Mouse (Mus musculus): ENCODE measurements around the gene Mfn2. TPM values are rescaled to one million over a fixed set of nuclear protein-coding genes. Genes with fewer than 3 reads are reported as not detected.

Mfn2 gene
- 31.6 and 33.3 TPM in 2 replicates for polyA plus RNA-seq (2014; fragmentation: Nextera tagmentation; extraction: Ambion mirVana)

DNA sequence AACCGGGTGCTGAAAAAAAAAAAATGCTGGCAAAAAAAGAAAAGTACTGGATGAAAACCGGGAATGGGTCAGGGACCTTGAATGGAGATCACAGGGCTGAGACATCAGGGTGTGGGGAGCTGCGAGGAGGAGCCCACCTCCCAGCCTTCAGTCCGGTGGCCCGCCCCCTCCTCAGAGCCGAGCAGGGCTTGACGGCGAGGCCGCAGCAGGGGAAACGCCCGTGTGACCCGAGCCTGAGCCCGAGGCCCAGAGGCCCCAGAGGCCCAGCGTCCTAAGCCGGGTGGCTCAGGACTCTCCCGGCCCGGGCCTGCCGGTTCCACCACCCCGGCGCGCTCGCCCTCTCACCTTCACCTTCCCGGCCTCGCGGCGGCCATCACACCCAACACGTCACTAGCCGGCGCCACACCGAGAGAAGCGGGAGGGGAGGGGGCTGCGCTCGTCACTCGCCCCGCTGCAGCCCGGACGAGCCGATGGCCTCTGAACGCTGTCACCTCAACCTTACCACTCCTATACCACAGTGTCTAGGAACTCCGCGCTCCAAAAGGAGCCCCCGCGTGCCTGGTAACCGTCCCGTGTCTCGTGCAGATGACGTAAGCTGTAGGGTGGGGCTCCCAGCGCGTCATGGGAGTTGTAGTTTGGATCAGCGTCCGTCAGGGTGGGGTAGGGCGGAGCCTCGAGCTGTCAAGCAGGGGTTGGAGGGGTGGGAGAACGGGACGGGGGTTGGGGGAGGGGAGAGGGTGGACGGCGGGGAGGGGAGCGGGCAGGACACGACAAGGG, at the start of gene Mfn2:
Gene Mfn2 (minus strand): TSS at position 392 of the 777 bp plus-strand sequence.
- ATAC-seq (replicated peaks; ENCODE audit: low FRiP score, low TSS enrichment, low read depth) (peak; percentile 96), DNase-seq (ENCODE audit: low spot score) (peak; percentile 97)
- Histone ChIP-seq H3K4me3 (ENCODE audit: low read depth, low read length) (peak within 1 kb of the TSS; percentile 82), H3K9ac (ENCODE audit: low read length) (peak within 1 kb of the TSS; percentile 83), H3K4me2 (ENCODE audit: low read length) (peak within 1 kb of the TSS; percentile 63), H3K9me3 (ENCODE audit: control insufficient read depth, low read length) (no peaks in the 10 kb centered on the region), H3K27me3 (replicated peaks; ENCODE audit: control insufficient read depth, insufficient read depth, low read length) (no peaks in the 10 kb centered on the region), H3K36me3 (ENCODE audit: control insufficient read depth, insufficient read depth, low read length) (peaks cover 21% of the 10 kb centered on the region), H3K27ac (ENCODE audit: low read depth) (peak within 1 kb of the TSS; percentile 88), H3K4me1 (replicated peaks; ENCODE audit: control insufficient read depth, insufficient read depth, low read length) (peaks cover 8% of the 10 kb centered on the region)
- WGBS: 1% methylated on average over 57 of the region's 59 CpGs

DNA sequence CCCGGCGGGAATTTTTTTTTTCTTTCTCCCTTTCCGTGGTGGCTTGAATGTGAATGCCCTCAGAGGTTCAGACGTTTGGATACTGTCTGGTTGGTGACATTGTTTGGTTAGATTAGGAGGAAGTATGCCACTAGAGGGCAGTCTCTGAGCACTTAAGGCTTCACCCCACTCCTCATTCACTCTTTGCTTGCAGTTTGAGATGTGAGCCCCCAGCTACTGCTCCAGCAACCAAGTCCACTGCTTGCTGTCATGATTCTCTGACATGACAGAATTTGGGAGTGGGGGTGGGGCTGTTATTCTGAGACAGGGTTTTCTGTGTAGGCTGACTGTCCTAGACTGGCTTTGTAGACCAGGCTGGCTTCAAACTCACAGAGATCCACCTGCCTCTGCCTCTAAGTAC, 49.1 kb upstream of the Mfn2 start:
- Histone ChIP-seq H3K9ac (ENCODE audit: low read length) (no peak overlapping the region), H3K27ac (ENCODE audit: low read depth) (no peak overlapping the region), H3K4me2 (ENCODE audit: low read length) (no peak overlapping the region), H3K36me3 (ENCODE audit: control insufficient read depth, insufficient read depth, low read length) (peaks cover 2% of the 10 kb centered on the region; the same call in 1 of the 2 replicates), H3K4me1 (replicated peaks; ENCODE audit: control insufficient read depth, insufficient read depth, low read length) (no peaks in the 10 kb centered on the region), H3K9me3 (ENCODE audit: control insufficient read depth, low read length) (no peaks in the 10 kb centered on the region), H3K4me3 (ENCODE audit: low read depth, low read length) (no peak overlapping the region), H3K27me3 (replicated peaks; ENCODE audit: control insufficient read depth, insufficient read depth, low read length) (no peaks in the 10 kb centered on the region)
- 12% methylated on average over 4 of the region's 4 CpGs for WGBS
- peak; percentile 58 for DNase-seq (ENCODE audit: low spot score)
- ATAC-seq (replicated peaks; ENCODE audit: low FRiP score, low TSS enrichment, low read depth): no peak

DNA sequence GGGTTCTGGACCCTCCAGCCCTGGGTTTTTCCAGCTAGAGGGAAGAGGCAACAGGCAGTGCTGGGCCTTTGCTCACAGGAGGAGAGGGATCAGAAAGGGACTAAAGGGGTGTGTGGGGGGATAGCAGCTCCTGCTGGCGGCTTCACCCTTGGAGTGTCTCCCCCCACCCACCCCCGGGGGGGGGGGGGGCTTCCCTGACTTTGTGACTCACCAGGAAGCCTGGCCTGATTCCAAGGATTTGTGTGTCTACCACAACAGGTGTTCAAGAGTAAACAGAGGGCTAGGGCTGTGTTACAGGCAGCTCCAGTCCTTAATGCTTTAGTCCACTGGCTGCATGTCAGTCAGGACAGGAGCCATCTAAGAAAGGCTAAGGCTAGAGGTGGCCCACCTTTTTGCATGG, 43.0 kb upstream of the Mfn2 start:
- Histone ChIP-seq H3K4me1 (replicated peaks; ENCODE audit: control insufficient read depth, insufficient read depth, low read length) (peaks cover 14% of the 10 kb centered on the region), H3K9ac (ENCODE audit: low read length) (no peak overlapping the region), H3K4me3 (ENCODE audit: low read depth, low read length) (no peak overlapping the region), H3K36me3 (ENCODE audit: control insufficient read depth, insufficient read depth, low read length) (peaks cover 55% of the 10 kb centered on the region), H3K27ac (ENCODE audit: low read depth) (no peak overlapping the region), H3K9me3 (ENCODE audit: control insufficient read depth, low read length) (no peaks in the 10 kb centered on the region), H3K4me2 (ENCODE audit: low read length) (no peak overlapping the region), H3K27me3 (replicated peaks; ENCODE audit: control insufficient read depth, insufficient read depth, low read length) (no peaks in the 10 kb centered on the region)
- DNase-seq (ENCODE audit: low spot score) (no peak), ATAC-seq (replicated peaks; ENCODE audit: low FRiP score, low TSS enrichment, low read depth) (no peak)
- WGBS: 39% methylated on average over 2 of the region's 2 CpGs

DNA sequence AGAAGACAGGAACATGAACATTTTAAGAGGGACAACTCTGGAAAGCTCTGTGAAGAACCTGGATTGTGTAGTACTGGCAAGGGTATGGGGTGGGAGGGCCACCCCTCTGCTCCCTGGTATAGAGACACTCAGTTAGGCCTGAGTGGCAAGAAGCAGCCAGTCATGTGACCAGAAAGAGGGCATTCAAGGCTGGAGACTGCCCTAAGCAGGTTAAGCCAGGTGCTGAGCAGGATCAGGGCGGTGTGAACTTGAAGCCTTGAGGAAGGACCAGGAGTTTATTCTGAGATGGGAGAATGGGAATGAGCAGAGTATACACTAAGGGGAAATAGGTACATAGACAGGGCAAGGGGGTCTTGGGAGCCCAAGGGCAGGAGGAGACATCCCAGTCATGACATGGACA, 38.5 kb upstream of the Mfn2 start:
- no peaks in the 10 kb centered on the region for H3K9me3 ChIP-seq (ENCODE audit: control insufficient read depth, low read length)
- 100% methylated on average over 1 of the region's 1 CpGs for WGBS
- no peak for ATAC-seq (replicated peaks; ENCODE audit: low FRiP score, low TSS enrichment, low read depth)
- no peak overlapping the region for H3K4me2 ChIP-seq (ENCODE audit: low read length)
- peaks cover 29% of the 10 kb centered on the region for H3K4me1 ChIP-seq (replicated peaks; ENCODE audit: control insufficient read depth, insufficient read depth, low read length)
- H3K4me3 ChIP-seq (ENCODE audit: low read depth, low read length): no peak overlapping the region
- H3K27ac ChIP-seq (ENCODE audit: low read depth): no peak overlapping the region
- H3K9ac ChIP-seq (ENCODE audit: low read length): no peak overlapping the region
- peaks cover 47% of the 10 kb centered on the region for H3K36me3 ChIP-seq (ENCODE audit: control insufficient read depth, insufficient read depth, low read length)
- no peak for DNase-seq (ENCODE audit: low spot score)
- no peaks in the 10 kb centered on the region for H3K27me3 ChIP-seq (replicated peaks; ENCODE audit: control insufficient read depth, insufficient read depth, low read length)

DNA sequence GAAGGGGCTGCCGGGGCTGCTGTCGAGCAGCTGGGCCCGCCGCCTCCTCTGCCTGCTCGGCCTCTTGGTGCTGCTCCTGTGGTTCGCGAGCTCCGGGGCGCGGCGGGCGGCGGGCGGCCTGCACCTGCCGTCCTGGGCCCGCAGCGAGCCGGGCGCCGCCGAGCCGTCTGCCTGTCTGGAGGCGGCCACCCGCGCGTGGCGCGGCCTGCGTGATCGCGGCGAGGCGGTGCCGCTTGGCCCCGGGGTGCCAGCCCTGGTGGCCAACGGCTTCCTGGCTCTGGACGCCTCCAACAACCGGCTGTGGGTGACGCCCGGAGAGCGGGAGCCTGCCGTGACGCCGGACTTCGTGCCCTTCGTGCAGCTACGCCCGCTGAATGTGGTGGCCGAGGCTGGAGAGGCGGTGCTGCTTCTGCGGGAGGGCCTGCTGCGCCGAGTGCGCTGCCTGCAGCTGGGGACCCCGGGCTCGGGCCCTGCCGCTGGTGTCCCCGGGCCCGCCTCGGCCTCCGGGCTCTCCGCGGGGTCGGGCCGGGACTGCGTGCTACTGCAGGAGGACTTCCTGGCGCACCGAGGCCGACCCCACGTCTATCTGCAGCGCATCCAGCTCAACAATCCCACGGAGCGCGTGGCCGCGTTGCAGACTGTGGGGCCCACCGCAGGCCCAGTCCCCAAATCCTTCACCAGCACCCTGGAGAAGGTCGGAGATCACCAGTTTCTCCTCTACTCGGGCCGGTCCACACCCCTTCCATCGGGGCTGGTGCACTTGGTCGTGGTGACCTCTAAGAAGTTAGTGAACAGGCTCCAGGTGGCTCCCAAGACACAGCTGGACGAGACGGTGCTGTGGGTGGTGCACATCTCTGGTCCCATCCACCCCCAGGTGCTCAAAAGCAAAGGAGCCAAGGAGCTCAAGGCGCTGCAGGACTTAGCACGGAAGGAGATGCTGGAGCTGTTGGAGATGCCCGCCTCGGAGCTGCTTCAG, 36.8 kb upstream of the Mfn2 start:
- no peaks in the 10 kb centered on the region for H3K9me3 ChIP-seq (ENCODE audit: control insufficient read depth, low read length)
- H3K36me3 ChIP-seq (ENCODE audit: control insufficient read depth, insufficient read depth, low read length): peaks cover 30% of the 10 kb centered on the region
- peak overlapping the region; percentile 76 for H3K4me2 ChIP-seq (ENCODE audit: low read length)
- H3K27me3 ChIP-seq (replicated peaks; ENCODE audit: control insufficient read depth, insufficient read depth, low read length): no peaks in the 10 kb centered on the region
- 5% methylated on average over 79 of the region's 88 CpGs for WGBS
- H3K4me3 ChIP-seq (ENCODE audit: low read depth, low read length): peak overlapping the region; percentile 90
- H3K27ac ChIP-seq (ENCODE audit: low read depth): peak overlapping the region; percentile 77; the same call in 1 of the 2 replicates
- ATAC-seq (replicated peaks; ENCODE audit: low FRiP score, low TSS enrichment, low read depth) (peak; percentile 67), DNase-seq (ENCODE audit: low spot score) (peak; percentile 66)
- H3K4me1 ChIP-seq (replicated peaks; ENCODE audit: control insufficient read depth, insufficient read depth, low read length): peaks cover 26% of the 10 kb centered on the region
- peak overlapping the region; percentile 74 for H3K9ac ChIP-seq (ENCODE audit: low read length)

DNA sequence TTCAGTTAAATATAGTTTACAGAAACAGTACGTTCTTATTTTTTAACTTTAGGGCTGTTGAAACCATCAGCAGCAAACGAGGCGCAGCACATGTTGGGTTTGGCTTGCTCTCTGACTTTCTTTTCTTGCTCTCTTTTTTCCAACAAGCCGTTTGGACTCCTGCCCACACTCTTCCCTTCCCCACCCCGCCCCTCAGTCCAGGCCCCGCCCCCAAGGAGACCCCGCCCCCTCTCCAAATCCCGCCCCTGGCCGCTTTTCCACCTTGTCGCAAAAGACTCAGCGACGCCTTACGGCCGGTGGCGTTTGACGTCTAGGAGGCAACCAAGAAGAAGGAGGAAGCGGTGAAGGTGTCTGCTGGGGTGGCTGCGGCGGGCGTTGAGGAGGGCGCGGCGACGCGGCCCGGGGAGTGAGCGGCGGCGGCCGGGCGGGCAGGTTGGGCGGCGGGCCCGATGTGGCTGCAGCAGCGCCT, 36.1 kb upstream of the Mfn2 start, which contains the start of gene 2510039O18Rik:
Gene 2510039O18Rik (plus strand): TSS at position 320 of the 469 bp plus-strand sequence.
- Histone ChIP-seq H3K9ac (ENCODE audit: low read length) (peak within 1 kb of the TSS; percentile 74), H3K4me3 (ENCODE audit: low read depth, low read length) (peak within 1 kb of the TSS; percentile 90), H3K4me2 (ENCODE audit: low read length) (peak within 1 kb of the TSS; percentile 76), H3K27me3 (replicated peaks; ENCODE audit: control insufficient read depth, insufficient read depth, low read length) (no peaks in the 10 kb centered on the region), H3K9me3 (ENCODE audit: control insufficient read depth, low read length) (no peaks in the 10 kb centered on the region), H3K27ac (ENCODE audit: low read depth) (peak within 1 kb of the TSS; percentile 77), H3K4me1 (replicated peaks; ENCODE audit: control insufficient read depth, insufficient read depth, low read length) (peaks cover 30% of the 10 kb centered on the region), H3K36me3 (ENCODE audit: control insufficient read depth, insufficient read depth, low read length) (peaks cover 23% of the 10 kb centered on the region)
- ATAC-seq (replicated peaks; ENCODE audit: low FRiP score, low TSS enrichment, low read depth): peak; percentile 78
- peak; percentile 89 for DNase-seq (ENCODE audit: low spot score)
- WGBS: 1% methylated on average over 28 of the region's 35 CpGs

DNA sequence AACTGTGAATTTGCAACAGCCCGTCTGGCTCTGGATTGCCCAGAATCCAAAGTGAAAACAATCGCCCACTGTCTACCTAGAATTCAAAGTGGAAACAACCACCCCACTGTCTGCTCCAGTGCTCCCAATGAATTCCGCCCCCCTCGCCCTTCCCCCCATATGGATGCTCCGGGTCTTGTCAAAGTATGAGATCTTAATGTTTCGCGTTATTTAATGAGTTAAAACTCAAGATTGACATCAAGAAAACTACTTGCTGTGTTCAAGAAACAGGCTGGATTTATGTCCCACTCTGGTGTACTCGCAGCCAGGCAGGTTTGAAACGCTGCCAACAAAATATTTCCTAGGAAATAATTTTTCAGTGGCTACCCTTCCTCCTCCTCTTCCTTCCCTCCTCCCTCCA, 35.6 kb upstream of the Mfn2 start:
- DNase-seq (ENCODE audit: low spot score) (no peak), ATAC-seq (replicated peaks; ENCODE audit: low FRiP score, low TSS enrichment, low read depth) (no peak)
- H3K27me3 ChIP-seq (replicated peaks; ENCODE audit: control insufficient read depth, insufficient read depth, low read length): no peaks in the 10 kb centered on the region
- H3K9ac ChIP-seq (ENCODE audit: low read length): no peak overlapping the region
- WGBS: 51% methylated on average over 9 of the region's 9 CpGs
- peak overlapping the region; percentile 76 for H3K4me2 ChIP-seq (ENCODE audit: low read length)
- peak overlapping the region; percentile 10 for H3K4me3 ChIP-seq (ENCODE audit: low read depth, low read length)
- H3K36me3 ChIP-seq (ENCODE audit: control insufficient read depth, insufficient read depth, low read length): peaks cover 18% of the 10 kb centered on the region
- peak overlapping the region; percentile 77 for H3K27ac ChIP-seq (ENCODE audit: low read depth)
- no peaks in the 10 kb centered on the region for H3K9me3 ChIP-seq (ENCODE audit: control insufficient read depth, low read length)
- peaks cover 32% of the 10 kb centered on the region for H3K4me1 ChIP-seq (replicated peaks; ENCODE audit: control insufficient read depth, insufficient read depth, low read length)
